Mouse (Mus musculus) hindbrain, embryonic 14.5 days (tissue): ENCODE results near the gene Akap8. TPM values are rescaled to one million over a fixed set of nuclear protein-coding genes. Genes with fewer than 3 reads are reported as not detected.

Source experiments
- ATAC-seq: fragments of 200-750 bp; cut with Nextera tagmentation; 2 replicates; pipeline ENCODE4 v1.8.0; 2017; ENCODE audit warnings: moderate number of reproducible peaks, mild to moderate bottlenecking, moderate TSS enrichment, moderate library complexity; ENCODE audit not compliant: low FRiP score
- DNase-seq: peaks from one replicate; pipeline ENCODE4 v3.0.0-alpha.2; 2015; ENCODE audit warnings: low spot score
- H3K27ac ChIP-seq: fragments of 300-500 bp; sonication (generic); 2 replicates; pipeline ENCODE4 v1.5.1; 2014; ENCODE audit warnings: mild to moderate bottlenecking, moderate library complexity
- H3K27me3 ChIP-seq: fragments of 300-500 bp; sonication (generic); 2 replicates; pipeline ENCODE4 v1.6.1; 2014; ENCODE audit warnings: mild to moderate bottlenecking, low read length, mixed read lengths; ENCODE audit not compliant: control insufficient read depth, insufficient read depth
- H3K36me3 ChIP-seq: fragments of 300-500 bp; sonication (generic); replicated peaks from 2 replicates; pipeline ENCODE4 v1.6.1; 2014; ENCODE audit not compliant: control insufficient read depth, insufficient read depth
- H3K4me1 ChIP-seq: fragments of 300-500 bp; sonication (generic); replicated peaks from 2 replicates; pipeline ENCODE4 v1.6.1; 2014; ENCODE audit warnings: antibody characterized with exemption, low read length, mixed read lengths; ENCODE audit not compliant: control insufficient read depth, insufficient read depth
- H3K4me2 ChIP-seq: fragments of 300-500 bp; sonication (generic); replicated peaks from 2 replicates; pipeline ENCODE4 v1.6.1; 2014; ENCODE audit warnings: mild to moderate bottlenecking, moderate library complexity
- H3K4me3 ChIP-seq: fragments of 300-500 bp; sonication (generic); replicated peaks from 2 replicates; pipeline ENCODE4 v1.5.1; 2014; ENCODE audit warnings: mild to moderate bottlenecking, low read length
- H3K9ac ChIP-seq: fragments of 300-500 bp; sonication (generic); 2 replicates; pipeline ENCODE4 v1.6.1; 2014
- H3K9me3 ChIP-seq: fragments of 300-500 bp; sonication (generic); 2 replicates; pipeline ENCODE4 v1.6.1; 2016; ENCODE audit warnings: low read length; ENCODE audit not compliant: control insufficient read depth
- WGBS: fragments of 180-500 bp; shearing (Covaris S2); extraction: QIAGEN DNeasy Blood & Tissue Kit; methylation state at CpG from one replicate; pipeline ENCODE4 v1.1.7; 2014; 5-methylcytosine and 5-hydroxymethylcytosine counted together
- polyA plus RNA-seq: library from polyadenylated mRNA; unstranded; fragments of >200 nt; fragmentation: Nextera tagmentation; extraction: Ambion mirVana; gene quantifications from 2 replicates; pipeline ENCODE4 v1.2.1, GENCODE M21; 2014

The Akap8 gene
- polyA plus RNA-seq, 1 experiment from 2014 or later: 46.2 TPM

DNA sequence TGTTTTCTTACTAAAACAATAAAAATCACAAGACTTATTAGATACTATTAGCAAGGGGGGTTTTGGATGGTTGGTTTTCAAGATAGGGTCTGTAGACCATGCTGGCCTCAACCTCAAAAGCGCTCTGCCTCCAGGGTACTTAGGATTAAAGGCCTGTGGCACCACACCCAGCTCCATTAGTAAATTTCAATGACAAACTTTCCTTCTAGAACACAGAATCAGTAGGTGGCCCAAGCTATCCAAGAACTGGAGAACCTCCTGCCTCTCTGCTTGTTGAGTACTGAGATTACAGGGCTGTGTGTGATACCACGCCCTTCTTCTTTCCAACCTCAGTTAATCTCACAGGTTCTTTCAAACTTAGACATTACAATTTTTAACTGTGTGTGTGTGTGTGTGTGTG is 39.9 kb downstream of the Akap8 start:
- H3K4me3 ChIP-seq: no peak overlapping the region
- DNase-seq: no peak
- no peak for ATAC-seq
- no peak overlapping the region for H3K4me2 ChIP-seq
- no peak overlapping the region for H3K9ac ChIP-seq
- WGBS: 97% methylated on average over 2 of the region's 2 CpGs
- H3K9me3 ChIP-seq: no peaks in the 10 kb centered on the region
- H3K27ac ChIP-seq: no peak overlapping the region
- H3K36me3 ChIP-seq: no peaks in the 10 kb centered on the region
- H3K4me1 ChIP-seq: peaks cover 32% of the 10 kb centered on the region
- no peaks in the 10 kb centered on the region for H3K27me3 ChIP-seq

- DNase-seq (no peak), ATAC-seq (no peak)
- peaks cover 28% of the 10 kb centered on the region for H3K4me1 ChIP-seq
- no peak overlapping the region for H3K9ac ChIP-seq
- H3K36me3 ChIP-seq: no peaks in the 10 kb centered on the region
- no peaks in the 10 kb centered on the region for H3K9me3 ChIP-seq
- 89% methylated on average over 3 of the region's 3 CpGs for WGBS
- H3K27me3 ChIP-seq: no peaks in the 10 kb centered on the region
- no peak overlapping the region for H3K4me2 ChIP-seq
- no peak overlapping the region for H3K4me3 ChIP-seq
- H3K27ac ChIP-seq: no peak overlapping the region
Observed at GRCm38 (mm10) chr17:32280575-32280974, 40.5 kb downstream of the Akap8 start.

DNA sequence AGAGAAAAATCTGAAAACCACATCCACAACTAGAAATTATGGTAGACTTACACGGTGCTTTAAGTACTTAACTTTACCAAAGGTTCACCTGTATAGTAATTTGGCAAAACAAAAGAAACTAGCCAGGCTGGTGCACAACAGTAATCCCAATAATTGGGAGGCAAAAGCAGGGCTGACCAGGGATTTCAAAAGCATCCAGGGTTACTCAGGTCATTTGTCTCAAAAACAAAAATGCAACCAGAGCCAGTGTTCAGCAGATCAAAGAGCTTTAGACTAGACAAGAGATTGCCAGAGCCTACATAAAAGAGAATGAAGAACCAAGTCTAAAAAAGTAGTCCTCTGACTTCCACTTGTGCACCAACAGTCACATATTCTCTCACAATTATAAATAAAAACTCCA is 43.8 kb downstream of the Akap8 start:
- no peak overlapping the region for H3K27ac ChIP-seq
- peaks cover 11% of the 10 kb centered on the region; the same call in 1 of the 2 replicates for H3K4me1 ChIP-seq
- DNase-seq (no peak), ATAC-seq (no peak)
- no peak overlapping the region for H3K9ac ChIP-seq
- H3K27me3 ChIP-seq: no peaks in the 10 kb centered on the region
- H3K4me2 ChIP-seq: no peak overlapping the region
- 86% methylated on average over 1 of the region's 1 CpGs for WGBS
- H3K4me3 ChIP-seq: no peak overlapping the region
- H3K9me3 ChIP-seq: no peaks in the 10 kb centered on the region
- H3K36me3 ChIP-seq: no peaks in the 10 kb centered on the region

- ATAC-seq: no peak
- DNase-seq: no peak
- Histone ChIP-seq H3K4me2 (no peak overlapping the region), H3K4me1 (no peaks in the 10 kb centered on the region), H3K9me3 (no peaks in the 10 kb centered on the region), H3K27me3 (no peaks in the 10 kb centered on the region), H3K9ac (no peak overlapping the region), H3K36me3 (no peaks in the 10 kb centered on the region), H3K27ac (no peak overlapping the region), H3K4me3 (no peak overlapping the region)
- WGBS: 91% methylated on average over 3 of the region's 3 CpGs
Observed at GRCm38 (mm10) chr17:32275568-32275967, 45.5 kb downstream of the Akap8 start.

DNA sequence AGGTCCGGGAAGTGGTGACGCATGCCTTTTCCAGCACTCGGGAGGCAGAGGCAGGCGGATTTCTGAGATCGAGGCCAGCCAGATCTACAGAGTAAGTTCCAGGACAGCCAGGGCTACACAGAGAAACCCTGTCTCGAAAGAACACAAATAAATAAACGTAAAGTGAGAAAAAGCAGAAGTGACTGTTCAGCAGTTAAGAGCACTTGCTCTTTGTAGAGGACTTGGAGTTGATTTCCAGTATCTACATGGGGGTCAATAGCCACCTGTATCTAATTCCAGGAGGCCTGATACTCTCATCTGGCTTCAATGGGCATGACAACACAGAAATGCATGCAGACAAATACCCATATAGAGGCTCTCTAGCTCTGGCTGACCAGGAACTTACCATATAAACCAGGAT is 51.9 kb downstream of the Akap8 start:
- WGBS: 95% methylated on average over 7 of the region's 7 CpGs
- no peak overlapping the region for H3K9ac ChIP-seq
- DNase-seq (no peak), ATAC-seq (no peak)
- 0 out of 2 replicates have a peak, but pooled peaks cover 3% of the 10 kb centered on the region for H3K4me1 ChIP-seq
- H3K27ac ChIP-seq: no peak overlapping the region
- no peaks in the 10 kb centered on the region for H3K9me3 ChIP-seq
- no peaks in the 10 kb centered on the region for H3K27me3 ChIP-seq
- no peak overlapping the region for H3K4me3 ChIP-seq
- H3K36me3 ChIP-seq: no peaks in the 10 kb centered on the region
- H3K4me2 ChIP-seq: no peak overlapping the region

DNA sequence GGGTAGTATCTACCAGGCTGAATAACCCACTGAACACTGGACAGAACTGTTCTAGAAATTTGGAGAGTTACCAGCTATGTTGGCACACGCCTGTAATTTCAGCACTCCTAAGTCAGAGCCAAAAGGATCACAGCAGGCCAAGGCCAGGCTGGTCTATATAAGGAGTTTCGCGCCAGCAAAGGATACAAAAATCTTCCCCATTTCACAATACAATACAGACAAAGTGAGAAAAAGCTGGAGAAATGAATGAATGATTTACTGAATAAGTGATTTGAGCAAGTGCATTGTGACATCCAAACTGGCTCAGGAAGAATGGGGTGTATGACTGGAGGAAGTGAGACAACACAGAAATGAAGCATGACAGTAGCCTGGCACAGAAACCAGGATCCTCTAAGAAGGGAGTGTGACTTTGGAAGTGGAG is 52.5 kb downstream of the Akap8 start:
- H3K4me1 ChIP-seq: 0 out of 2 replicates have a peak, but pooled peaks cover 3% of the 10 kb centered on the region
- 83% methylated on average over 3 of the region's 3 CpGs for WGBS
- H3K9ac ChIP-seq: no peak overlapping the region
- no peak overlapping the region for H3K4me3 ChIP-seq
- no peak overlapping the region for H3K27ac ChIP-seq
- H3K36me3 ChIP-seq: no peaks in the 10 kb centered on the region
- no peaks in the 10 kb centered on the region for H3K27me3 ChIP-seq
- H3K4me2 ChIP-seq: no peak overlapping the region
- ATAC-seq (no peak), DNase-seq (no peak)
- no peaks in the 10 kb centered on the region for H3K9me3 ChIP-seq

- H3K4me1 ChIP-seq: 0 out of 2 replicates have a peak, but pooled peaks cover 3% of the 10 kb centered on the region
- no peak for DNase-seq
- ATAC-seq: no peak
- H3K9ac ChIP-seq: no peak overlapping the region
- WGBS: 55% methylated on average over 2 of the region's 2 CpGs
- no peak overlapping the region for H3K4me2 ChIP-seq
- no peak overlapping the region for H3K27ac ChIP-seq
- no peak overlapping the region for H3K4me3 ChIP-seq
- H3K9me3 ChIP-seq: no peaks in the 10 kb centered on the region
- H3K27me3 ChIP-seq: no peaks in the 10 kb centered on the region
- H3K36me3 ChIP-seq: no peaks in the 10 kb centered on the region
Observed at GRCm38 (mm10) chr17:32268096-32268495, 52.9 kb downstream of the Akap8 start.

- no peak for ATAC-seq
Observed at GRCm38 (mm10) chr17:32267617-32268016, 53.4 kb downstream of the Akap8 start.

DNA sequence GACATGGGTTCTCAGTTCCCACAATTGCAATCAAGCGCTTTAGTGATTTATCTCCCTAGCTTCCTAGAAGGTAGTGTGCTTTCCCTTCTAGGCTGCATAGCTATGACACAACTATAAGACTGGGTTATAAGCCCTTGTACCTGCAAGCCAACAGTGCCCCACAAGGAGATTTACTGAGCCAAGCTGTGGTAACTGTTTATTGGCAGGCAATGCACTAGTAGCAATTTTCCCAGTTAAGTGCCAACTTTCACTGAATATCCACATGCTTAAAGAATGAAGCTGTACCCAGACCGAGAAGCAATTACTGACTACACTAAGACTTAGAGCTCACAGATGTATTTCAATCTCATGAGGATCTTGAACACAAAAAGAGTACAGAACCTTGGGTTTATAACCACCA is 57.4 kb downstream of the Akap8 start:
- no peak overlapping the region for H3K4me3 ChIP-seq
- H3K9ac ChIP-seq: no peak overlapping the region
- H3K27ac ChIP-seq: no peak overlapping the region
- H3K4me1 ChIP-seq: 0 out of 2 replicates have a peak, but pooled peaks cover 3% of the 10 kb centered on the region
- H3K4me2 ChIP-seq: no peak overlapping the region
- no peaks in the 10 kb centered on the region for H3K27me3 ChIP-seq
- no peaks in the 10 kb centered on the region for H3K9me3 ChIP-seq
- DNase-seq (no peak), ATAC-seq (no peak)
- 92% methylated on average over 2 of the region's 2 CpGs for WGBS
- no peaks in the 10 kb centered on the region for H3K36me3 ChIP-seq

More at GRCm38 (mm10) chr17:32267617-32268016, 53.4 kb downstream of the Akap8 start:
- H3K27me3 ChIP-seq: no peaks in the 10 kb centered on the region
- H3K9me3 ChIP-seq: no peaks in the 10 kb centered on the region
- H3K4me2 ChIP-seq: no peak overlapping the region
- no peak overlapping the region for H3K4me3 ChIP-seq
- no peak overlapping the region for H3K27ac ChIP-seq
- DNase-seq: no peak
- no peak overlapping the region for H3K9ac ChIP-seq
- no peaks in the 10 kb centered on the region for H3K36me3 ChIP-seq
- H3K4me1 ChIP-seq: 0 out of 2 replicates have a peak, but pooled peaks cover 3% of the 10 kb centered on the region
- 92% methylated on average over 1 of the region's 1 CpGs for WGBS
